Mouse (Mus musculus) forebrain, embryonic 12.5 days (tissue): Measurements from ENCODE around the gene Cul5. TPM values are rescaled to one million over a fixed set of nuclear protein-coding genes. Genes with fewer than 3 reads are reported as not detected.

Source experiments
- ATAC-seq: fragments of 200-750 bp; cut with Nextera tagmentation; 2 replicates; pipeline ENCODE4 v1.8.0; 2017; ENCODE audit warnings: moderate TSS enrichment; ENCODE audit not compliant: low FRiP score
- H3K27ac ChIP-seq: fragments of 300-500 bp; sonication (generic); 2 replicates; pipeline ENCODE4 v1.5.1; 2016; ENCODE audit warnings: mild to moderate bottlenecking
- H3K27me3 ChIP-seq: fragments of 300-500 bp; sonication (generic); 2 replicates; pipeline ENCODE4 v1.6.1; 2016; ENCODE audit warnings: mild to moderate bottlenecking
- H3K36me3 ChIP-seq: fragments of 300-500 bp; sonication (generic); replicated peaks from 2 replicates; pipeline ENCODE4 v1.6.1; 2016; ENCODE audit warnings: mild to moderate bottlenecking
- H3K4me1 ChIP-seq: fragments of 300-500 bp; sonication (generic); 2 replicates; pipeline ENCODE4 v1.6.1; 2016
- H3K4me2 ChIP-seq: fragments of 300-500 bp; sonication (generic); 2 replicates; pipeline ENCODE4 v1.6.1; 2016; ENCODE audit warnings: mild to moderate bottlenecking, moderate library complexity
- H3K4me3 ChIP-seq: fragments of 300-500 bp; sonication (generic); replicated peaks from 2 replicates; pipeline ENCODE4 v1.5.1; 2016; ENCODE audit warnings: mild to moderate bottlenecking
- H3K9ac ChIP-seq: fragments of 300-500 bp; sonication (generic); 2 replicates; pipeline ENCODE4 v1.6.1; 2016; ENCODE audit warnings: mild to moderate bottlenecking
- H3K9me3 ChIP-seq: fragments of 300-500 bp; sonication (generic); 2 replicates; pipeline ENCODE4 v1.6.1; 2016
- WGBS: fragments of 180-500 bp; shearing (Covaris S2); methylation state at CpG from one replicate; pipeline ENCODE4 v1.1.7; 2016; 5-methylcytosine and 5-hydroxymethylcytosine counted together
- polyA plus RNA-seq: library from polyadenylated mRNA; unstranded; fragments of >200 nt; fragmentation: Nextera tagmentation; extraction: Ambion mirVana; gene quantifications from 2 replicates; pipeline ENCODE4 v1.2.1, GENCODE M21; 2016

Gene Cul5
- 48.4 and 48.6 TPM in 2 replicates for polyA plus RNA-seq

DNA sequence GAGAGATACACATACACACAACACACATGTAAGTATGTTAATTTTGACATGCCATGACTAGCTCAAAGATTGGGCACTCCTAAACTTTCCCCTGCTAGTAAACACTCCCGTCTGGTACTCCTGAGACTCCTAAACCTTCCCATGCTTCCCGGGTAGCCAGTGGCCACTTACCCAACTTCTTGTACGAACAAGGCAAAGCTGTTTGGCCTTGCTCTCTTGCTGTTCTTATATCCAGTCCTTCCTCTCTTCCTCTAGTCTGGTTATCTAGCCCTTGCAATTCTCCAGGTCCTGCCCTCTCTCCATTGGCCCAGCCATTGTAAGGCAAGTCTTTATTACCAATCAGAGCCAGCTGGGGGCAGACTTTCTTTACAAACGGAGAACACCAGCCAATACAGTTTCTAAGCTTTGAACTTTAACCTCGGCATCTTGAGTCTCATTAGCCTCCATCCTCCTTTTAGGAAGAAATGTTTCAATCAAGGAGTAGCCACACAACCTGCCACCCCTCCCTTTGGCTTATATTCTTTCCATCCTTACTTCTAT is at the start of gene Cul5:
Cul5 (minus strand) TSS at position 335 of the 540 bp plus-strand sequence.
- H3K9me3 ChIP-seq: no peaks in the 10 kb centered on the region
- H3K27ac ChIP-seq: no peak within 1 kb of the TSS
- peaks cover 17% of the 10 kb centered on the region for H3K4me1 ChIP-seq
- H3K27me3 ChIP-seq: no peaks in the 10 kb centered on the region
- no peaks in the 10 kb centered on the region for H3K36me3 ChIP-seq
- H3K4me3 ChIP-seq: no peak within 1 kb of the TSS
- WGBS: 49% methylated on average over 5 of the region's 5 CpGs
- H3K9ac ChIP-seq: no peak within 1 kb of the TSS
- no peak for ATAC-seq
- no peak within 1 kb of the TSS for H3K4me2 ChIP-seq

DNA sequence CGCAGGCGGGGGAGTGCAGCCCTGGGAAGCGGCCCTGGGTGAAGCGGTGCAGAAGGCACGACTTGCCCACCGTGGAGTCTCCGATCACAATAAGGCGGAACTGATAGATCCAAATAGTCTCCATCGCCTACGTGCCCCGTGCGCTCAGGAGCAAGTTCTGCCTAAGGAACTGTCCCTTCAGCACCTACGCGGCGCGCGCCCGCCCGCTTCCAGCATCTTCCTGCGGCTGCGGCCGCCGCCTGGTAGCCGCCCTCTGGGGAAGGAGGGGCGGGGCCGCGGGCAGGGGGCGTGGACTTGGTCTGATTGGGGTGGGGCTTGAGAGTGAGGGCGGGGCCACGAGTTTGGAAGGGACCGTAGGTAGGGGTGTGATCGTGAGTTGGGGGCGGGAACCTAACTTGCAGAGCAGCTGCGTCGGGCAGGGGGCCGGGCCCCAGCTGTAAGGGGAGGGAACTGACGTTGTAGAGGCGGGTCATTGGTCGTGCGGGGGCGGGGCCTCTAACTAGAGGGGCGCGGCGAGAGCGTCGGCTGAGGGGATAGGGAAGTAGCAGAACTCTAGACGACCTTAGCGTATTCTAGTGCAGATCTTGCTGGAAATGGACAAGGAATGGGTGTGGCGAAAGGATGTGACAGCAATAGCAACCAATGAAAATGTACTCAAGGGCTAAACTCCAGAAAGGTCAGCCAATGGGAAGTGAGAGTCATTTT is 36.3 kb upstream of the Cul5 start, which contains the start of gene Rab39:
Rab39 (minus strand) TSS at position 241 of the 705 bp plus-strand sequence.
- ATAC-seq: peak; percentile 94
- Histone ChIP-seq H3K4me1 (peaks cover 6% of the 10 kb centered on the region; the same call in 1 of the 2 replicates), H3K27me3 (no peaks in the 10 kb centered on the region), H3K4me3 (peak within 1 kb of the TSS; percentile 69), H3K27ac (no peak within 1 kb of the TSS), H3K9ac (peak within 1 kb of the TSS; percentile 59), H3K9me3 (no peaks in the 10 kb centered on the region), H3K4me2 (peak within 1 kb of the TSS; percentile 72), H3K36me3 (no peaks in the 10 kb centered on the region)
- under 1% methylated on average over 49 of the region's 49 CpGs for WGBS

DNA sequence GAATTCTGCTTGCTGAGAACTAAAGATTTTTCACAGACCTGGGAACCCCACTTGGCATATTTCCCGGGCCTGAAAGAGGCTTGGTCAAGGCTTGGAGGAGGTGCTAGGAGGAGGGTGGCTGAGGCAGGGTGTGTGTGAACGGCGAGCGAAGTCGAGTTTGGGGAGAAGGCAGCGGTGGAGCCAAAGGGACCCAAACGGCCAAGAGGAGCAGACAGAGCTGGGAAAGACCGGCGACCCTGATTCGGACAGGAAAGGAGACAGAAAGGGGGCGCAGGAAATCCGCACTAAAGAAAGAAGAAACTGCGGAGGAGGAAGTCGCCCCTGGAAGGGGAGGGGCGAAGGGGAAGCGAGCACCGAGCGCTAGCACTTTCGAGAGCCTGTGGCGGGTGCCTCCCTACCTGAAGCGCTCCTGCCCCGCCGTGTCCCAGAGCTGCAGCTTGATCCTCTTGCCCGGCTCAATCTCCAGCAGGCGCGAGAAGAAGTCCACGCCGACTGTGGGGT is 35.7 kb upstream of the Cul5 start:
- peak overlapping the region; percentile 59 for H3K9ac ChIP-seq

DNA sequence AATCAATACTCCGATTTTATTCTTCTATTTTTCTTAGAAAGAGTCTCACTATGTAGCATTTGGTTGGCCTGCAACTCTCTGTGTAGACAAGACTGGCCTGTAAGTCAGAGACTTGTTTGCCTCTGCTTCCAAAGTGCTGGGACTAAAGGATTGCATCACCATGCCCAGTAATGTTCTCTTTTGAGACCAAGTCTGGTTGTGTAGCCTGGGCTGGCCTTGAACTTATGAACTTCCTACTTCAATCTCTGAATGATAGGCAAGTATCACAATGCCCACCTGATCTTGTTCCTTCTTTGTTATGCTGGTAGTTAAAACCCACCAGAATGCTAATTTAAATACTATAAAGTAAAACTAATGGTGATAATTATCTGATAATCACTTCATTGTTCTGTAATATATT is 33.2 kb upstream of the Cul5 start:
- Histone ChIP-seq H3K4me2 (no peak overlapping the region), H3K9me3 (no peaks in the 10 kb centered on the region), H3K4me1 (peaks cover 6% of the 10 kb centered on the region; the same call in 1 of the 2 replicates), H3K4me3 (no peak overlapping the region), H3K36me3 (no peaks in the 10 kb centered on the region), H3K27ac (no peak overlapping the region), H3K9ac (no peak overlapping the region), H3K27me3 (no peaks in the 10 kb centered on the region)
- 92% methylated on average over 1 of the region's 1 CpGs for WGBS
- no peak for ATAC-seq

More for the DNA sequence above, 35.7 kb upstream of the Cul5 start:
- H3K4me2 ChIP-seq: peak overlapping the region; percentile 72
- peak overlapping the region; percentile 69 for H3K4me3 ChIP-seq
- peaks cover 6% of the 10 kb centered on the region; the same call in 1 of the 2 replicates for H3K4me1 ChIP-seq
- no peaks in the 10 kb centered on the region for H3K36me3 ChIP-seq
- H3K9me3 ChIP-seq: no peaks in the 10 kb centered on the region
- 0% methylated on average over 28 of the region's 28 CpGs for WGBS
- H3K27ac ChIP-seq: no peak overlapping the region
- no peaks in the 10 kb centered on the region for H3K27me3 ChIP-seq
- ATAC-seq: peak; percentile 70

DNA sequence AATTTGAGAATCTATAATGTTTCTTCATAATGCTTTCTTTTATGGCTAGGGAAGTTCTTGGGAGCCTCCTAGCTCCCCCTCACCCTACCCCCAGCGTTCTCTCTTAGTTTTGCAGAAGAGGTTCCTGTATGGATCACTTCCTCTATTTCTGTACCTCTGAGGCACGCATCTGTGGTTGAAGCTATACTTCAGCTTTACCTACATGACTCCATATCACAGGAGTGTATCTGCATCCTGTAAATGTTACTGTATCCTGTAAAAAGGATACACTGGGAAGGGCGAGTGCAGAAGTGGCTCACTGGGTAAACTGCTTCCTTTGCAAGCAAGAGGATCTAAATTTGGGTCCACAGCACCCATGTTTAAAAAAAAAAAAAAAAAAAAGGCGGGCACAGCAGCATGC is 30.7 kb upstream of the Cul5 start:
- no peaks in the 10 kb centered on the region for H3K9me3 ChIP-seq
- H3K4me2 ChIP-seq: no peak overlapping the region
- H3K4me1 ChIP-seq: peaks cover 6% of the 10 kb centered on the region; the same call in 1 of the 2 replicates
- no peaks in the 10 kb centered on the region for H3K36me3 ChIP-seq
- H3K9ac ChIP-seq: no peak overlapping the region
- H3K4me3 ChIP-seq: no peak overlapping the region
- 73% methylated on average over 4 of the region's 4 CpGs for WGBS
- ATAC-seq: no peak
- no peaks in the 10 kb centered on the region for H3K27me3 ChIP-seq
- H3K27ac ChIP-seq: no peak overlapping the region

DNA sequence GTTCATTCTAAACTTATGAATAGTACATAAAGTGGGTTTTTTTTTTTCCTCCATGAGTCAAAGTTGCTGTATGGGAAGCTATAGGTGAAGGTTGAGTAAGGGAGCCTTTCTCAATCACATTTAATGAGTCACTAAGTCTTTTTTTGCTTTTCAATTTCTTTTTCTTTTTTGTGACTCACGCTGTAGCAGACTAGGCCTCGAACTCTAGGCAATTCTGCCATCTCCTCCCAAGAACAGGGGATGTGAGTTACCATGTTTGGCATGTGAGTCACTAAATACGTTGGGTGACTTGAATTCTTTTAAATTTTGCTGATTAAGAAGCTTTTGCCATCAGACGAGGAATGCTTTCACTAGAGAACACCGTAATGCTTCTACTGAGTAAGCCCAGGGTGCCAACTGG is 26.0 kb upstream of the Cul5 start:
- WGBS: 84% methylated on average over 5 of the region's 5 CpGs
- no peaks in the 10 kb centered on the region for H3K27me3 ChIP-seq
- H3K4me3 ChIP-seq: no peak overlapping the region
- no peak overlapping the region for H3K9ac ChIP-seq
- no peaks in the 10 kb centered on the region for H3K4me1 ChIP-seq
- H3K27ac ChIP-seq: no peak overlapping the region
- H3K4me2 ChIP-seq: no peak overlapping the region
- H3K9me3 ChIP-seq: no peaks in the 10 kb centered on the region
- H3K36me3 ChIP-seq: no peaks in the 10 kb centered on the region
- no peak for ATAC-seq

DNA sequence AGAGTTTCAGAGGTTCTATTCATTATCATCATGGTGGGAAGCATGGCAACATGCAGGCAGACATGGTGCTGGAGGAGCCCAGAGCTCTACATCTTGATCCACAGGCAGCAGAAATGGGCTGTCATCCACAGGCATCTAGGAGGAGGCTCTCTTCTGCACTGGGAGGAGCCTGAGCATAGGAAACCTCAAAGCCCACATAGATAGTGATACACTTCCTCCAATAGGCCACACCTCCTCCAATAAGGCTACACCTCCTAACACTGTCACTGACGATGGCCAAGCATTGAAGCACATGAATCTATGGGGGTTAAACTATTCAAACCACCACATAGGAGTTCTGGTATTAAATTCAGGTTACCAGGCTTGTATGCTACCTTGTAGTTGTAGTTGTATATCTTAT is 23.9 kb upstream of the Cul5 start:
- Histone ChIP-seq H3K4me2 (no peak overlapping the region), H3K27me3 (no peaks in the 10 kb centered on the region), H3K9ac (no peak overlapping the region), H3K36me3 (no peaks in the 10 kb centered on the region), H3K27ac (no peak overlapping the region), H3K9me3 (no peaks in the 10 kb centered on the region), H3K4me1 (no peaks in the 10 kb centered on the region), H3K4me3 (no peak overlapping the region)
- whole genome bisulfite sequencing: 92% methylated on average over 1 of the region's 1 CpGs
- no peak for ATAC-seq

DNA sequence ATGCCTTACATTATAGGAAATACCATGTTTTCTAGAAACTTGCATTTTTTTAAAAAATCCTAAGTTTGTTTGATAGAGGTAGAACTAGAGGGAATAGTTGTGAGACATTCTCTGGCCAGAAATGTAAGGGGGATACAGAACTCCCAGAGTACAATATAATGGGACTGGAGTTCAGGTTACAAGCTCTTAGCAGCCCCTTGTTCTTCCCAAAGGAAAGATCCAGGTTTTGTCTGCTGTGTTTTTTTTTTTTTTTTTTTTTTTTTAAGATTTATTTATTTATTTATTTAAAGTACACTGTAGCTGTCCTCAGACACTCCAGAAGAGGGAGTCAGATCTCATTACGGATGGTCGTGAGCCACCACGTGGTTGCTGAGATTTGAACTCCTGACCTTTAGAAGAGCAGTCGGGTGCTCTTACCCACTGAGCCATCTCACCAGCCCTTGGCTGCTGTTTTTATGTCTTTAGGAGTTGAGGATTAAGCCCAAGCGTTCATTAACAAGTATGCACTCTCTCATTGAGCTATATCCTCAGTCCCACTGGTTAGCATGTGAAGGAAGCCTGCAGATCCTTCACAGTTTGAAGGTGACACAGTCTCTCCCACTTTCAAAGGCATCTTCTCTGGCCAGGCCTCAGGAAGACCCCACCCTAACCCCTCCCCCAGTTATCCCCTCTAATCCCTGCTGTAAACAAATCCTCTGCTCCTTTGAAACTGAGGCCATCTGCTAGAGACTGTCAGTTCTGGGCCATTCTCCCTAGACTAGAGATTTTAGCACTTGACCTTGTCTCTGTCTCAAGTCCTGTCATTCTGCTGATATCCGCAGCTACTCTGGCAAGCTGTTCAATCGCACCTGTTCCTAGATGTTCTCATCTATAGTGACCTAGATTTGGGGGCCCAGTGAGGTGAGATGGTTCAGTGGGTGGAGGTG is 22.2 kb upstream of the Cul5 start:
- Histone ChIP-seq H3K4me1 (no peaks in the 10 kb centered on the region), H3K4me2 (no peak overlapping the region), H3K9me3 (no peaks in the 10 kb centered on the region), H3K4me3 (no peak overlapping the region), H3K9ac (no peak overlapping the region), H3K36me3 (no peaks in the 10 kb centered on the region), H3K27ac (no peak overlapping the region), H3K27me3 (no peaks in the 10 kb centered on the region)
- no peak for ATAC-seq
- 53% methylated on average over 7 of the region's 7 CpGs for WGBS

DNA sequence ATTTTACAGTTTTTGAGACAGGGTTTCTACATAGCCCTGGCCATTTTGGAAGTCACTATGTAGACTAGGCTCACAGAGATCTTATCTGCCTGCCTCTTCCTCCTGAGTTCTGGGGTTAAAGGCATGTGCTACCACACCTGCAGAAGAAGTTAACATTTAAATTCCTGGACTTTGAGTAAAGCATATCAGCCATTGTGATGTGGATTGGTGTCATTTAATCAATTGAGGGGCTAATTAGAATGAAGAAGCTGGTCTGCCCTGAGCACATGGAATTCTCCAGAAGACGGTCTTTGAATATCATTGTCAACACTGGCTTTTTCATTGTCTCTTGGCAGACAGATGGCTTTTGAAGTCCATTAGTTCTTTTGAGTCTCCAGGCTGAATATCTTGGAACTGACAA is 11.0 kb upstream of the Cul5 start:
- no peak overlapping the region for H3K4me2 ChIP-seq
- no peak overlapping the region for H3K4me3 ChIP-seq
- H3K27ac ChIP-seq: no peak overlapping the region
- WGBS: 84% methylated on average over 1 of the region's 1 CpGs
- no peaks in the 10 kb centered on the region for H3K4me1 ChIP-seq
- no peak overlapping the region for H3K9ac ChIP-seq
- no peaks in the 10 kb centered on the region for H3K36me3 ChIP-seq
- H3K9me3 ChIP-seq: no peaks in the 10 kb centered on the region
- no peak for ATAC-seq
- H3K27me3 ChIP-seq: no peaks in the 10 kb centered on the region

DNA sequence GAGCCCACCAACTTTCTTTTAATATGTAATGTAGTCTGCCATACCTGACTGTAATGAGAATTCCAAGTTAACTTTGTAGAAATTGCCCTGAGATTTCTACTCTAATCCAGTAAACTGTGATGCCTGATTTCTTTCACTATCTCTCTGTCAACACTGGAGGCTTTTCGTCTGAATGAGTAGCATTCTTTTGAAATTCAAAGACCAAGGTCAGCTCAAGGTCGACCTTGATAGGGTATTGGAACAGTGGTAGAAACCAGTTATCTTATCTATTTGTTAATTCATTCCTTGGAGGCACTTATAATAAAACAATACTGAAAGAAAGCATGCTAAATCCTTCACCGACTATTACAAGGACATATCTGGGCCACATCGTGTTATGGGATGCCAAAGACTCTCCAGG is 7.1 kb upstream of the Cul5 start:
- WGBS: 72% methylated on average over 4 of the region's 4 CpGs
- H3K4me3 ChIP-seq: no peak overlapping the region
- H3K4me1 ChIP-seq: no peaks in the 10 kb centered on the region
- H3K27ac ChIP-seq: no peak overlapping the region
- H3K9ac ChIP-seq: no peak overlapping the region
- no peak for ATAC-seq
- H3K27me3 ChIP-seq: no peaks in the 10 kb centered on the region
- H3K36me3 ChIP-seq: no peaks in the 10 kb centered on the region
- no peaks in the 10 kb centered on the region for H3K9me3 ChIP-seq
- no peak overlapping the region for H3K4me2 ChIP-seq

DNA sequence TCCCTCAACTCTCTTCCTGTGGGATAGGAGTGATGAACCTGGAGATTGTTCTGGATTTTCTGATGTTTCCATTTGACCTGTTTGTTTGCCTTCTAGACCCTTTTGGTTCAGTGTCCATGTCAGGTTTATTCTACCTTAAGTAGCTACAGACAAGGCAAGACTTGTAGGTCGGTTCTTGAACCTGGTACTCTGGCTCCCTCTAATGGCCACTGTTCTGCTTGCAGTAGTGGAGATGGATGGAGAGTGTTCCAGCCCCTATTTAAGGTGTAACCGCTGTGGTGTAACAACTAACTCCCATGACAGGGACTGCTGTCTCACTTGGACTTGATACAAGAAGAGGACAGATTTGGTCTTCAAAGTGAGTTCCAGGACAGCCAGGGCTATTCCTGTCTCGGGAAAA is 3.8 kb upstream of the Cul5 start:
- no peaks in the 10 kb centered on the region for H3K36me3 ChIP-seq
- no peak overlapping the region for H3K27ac ChIP-seq
- no peaks in the 10 kb centered on the region for H3K4me1 ChIP-seq
- H3K9me3 ChIP-seq: no peaks in the 10 kb centered on the region
- no peak overlapping the region for H3K4me2 ChIP-seq
- H3K9ac ChIP-seq: no peak overlapping the region
- 17% methylated on average over 3 of the region's 3 CpGs for WGBS
- no peak overlapping the region for H3K4me3 ChIP-seq
- no peak for ATAC-seq
- H3K27me3 ChIP-seq: no peaks in the 10 kb centered on the region

DNA sequence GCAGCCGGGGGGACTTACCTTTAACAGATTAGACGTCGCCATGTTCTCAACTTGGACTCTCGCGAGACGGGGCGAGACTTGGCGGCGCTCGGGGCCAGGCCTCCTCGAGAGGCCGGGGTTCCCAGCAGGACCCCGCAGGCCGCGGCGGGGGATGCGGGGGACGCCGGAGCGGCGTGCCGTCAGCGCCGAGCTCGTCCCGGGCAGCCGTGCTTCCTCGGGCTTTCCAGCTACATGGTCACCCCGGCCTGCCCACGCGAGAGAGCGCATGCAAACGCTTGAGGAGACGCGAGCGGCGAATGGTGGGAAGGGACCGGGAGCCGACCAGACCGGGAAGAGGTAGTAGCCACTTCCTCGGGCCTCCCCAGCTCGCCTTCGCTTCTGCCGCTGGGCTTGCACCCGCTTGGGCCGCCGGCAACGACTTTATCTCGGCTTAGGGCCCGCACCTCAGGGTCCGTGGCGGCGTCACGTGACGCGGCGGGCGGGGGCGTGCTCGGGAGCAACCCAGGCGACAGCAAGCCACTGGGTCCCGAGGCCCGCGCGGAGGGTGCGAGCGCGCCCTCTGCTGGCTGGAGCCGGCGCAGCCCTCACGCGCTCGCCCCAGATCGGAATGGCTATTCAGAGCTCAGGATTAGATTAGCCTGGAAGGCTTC is 2.7 kb downstream of the Cul5 start:
- peak; percentile 97 for ATAC-seq
- Histone ChIP-seq H3K27me3 (no peaks in the 10 kb centered on the region), H3K36me3 (no peaks in the 10 kb centered on the region), H3K27ac (peak overlapping the region; percentile 95), H3K4me2 (peak overlapping the region; percentile 76), H3K4me1 (peaks cover 23% of the 10 kb centered on the region), H3K9ac (peak overlapping the region; percentile 94), H3K4me3 (peak overlapping the region; percentile 89), H3K9me3 (no peaks in the 10 kb centered on the region)
- WGBS: under 1% methylated on average over 74 of the region's 74 CpGs
